Mouse (Mus musculus): ENCODE results near the gene Sh3bgr.

- no peak for TF ChIP-seq CTCF (IDR thresholded peaks at IDR 0.05)
- TF ChIP-seq EP300 (IDR thresholded peaks at IDR 0.05) = no peak
Observed at GRCm38 (mm10) chr16:96231974-96232373, 31.7 kb downstream of the Sh3bgr start.

Data from lung, postnatal 0 days (tissue).